Mouse (Mus musculus) kidney, embryonic 16.5 days (tissue): ENCODE results near the gene Mtfr1l. TPM values are rescaled to one million over a fixed set of nuclear protein-coding genes. Genes with fewer than 3 reads are reported as not detected.
A peak's percentile ranks its signal among the peaks of the same experiment; 100 is the strongest.

ENCODE experiments used
- ATAC-seq: fragments of 200-750 bp; cut with Nextera tagmentation; 2 replicates; pipeline ENCODE4 v1.8.0; 2017; ENCODE audit warnings: moderate TSS enrichment; ENCODE audit not compliant: low FRiP score, low TSS enrichment
- H3K27ac ChIP-seq: fragments of 300-500 bp; sonication (generic); 2 replicates; pipeline ENCODE4 v1.5.1; 2014; ENCODE audit warnings: low read length
- H3K27me3 ChIP-seq: fragments of 300-500 bp; sonication (generic); 2 replicates; pipeline ENCODE4 v1.6.1; 2014; ENCODE audit warnings: low read length, control low read depth, mixed read lengths; ENCODE audit not compliant: insufficient read depth
- H3K36me3 ChIP-seq: fragments of 300-500 bp; sonication (generic); 2 replicates; pipeline ENCODE4 v1.6.1; 2014; ENCODE audit warnings: low read length, control low read depth, mixed read lengths; ENCODE audit not compliant: insufficient read depth
- H3K4me1 ChIP-seq: fragments of 300-500 bp; sonication (generic); 2 replicates; pipeline ENCODE4 v1.6.1; 2014; ENCODE audit warnings: low read length, control low read depth, mixed read lengths; ENCODE audit not compliant: insufficient read depth
- H3K4me2 ChIP-seq: fragments of 300-500 bp; sonication (generic); replicated peaks from 2 replicates; pipeline ENCODE4 v1.6.1; 2014; ENCODE audit warnings: low read depth, low read length
- H3K4me3 ChIP-seq: fragments of 300-500 bp; sonication (generic); 2 replicates; pipeline ENCODE4 v1.5.1; 2014; ENCODE audit warnings: mild to moderate bottlenecking, low read length
- H3K9ac ChIP-seq: fragments of 300-500 bp; sonication (generic); replicated peaks from 2 replicates; pipeline ENCODE4 v1.6.1; 2014; ENCODE audit warnings: low read length
- H3K9me3 ChIP-seq: fragments of 300-500 bp; sonication (generic); 2 replicates; pipeline ENCODE4 v1.6.1; 2016; ENCODE audit warnings: low read length, control low read depth
- WGBS: fragments of 180-500 bp; shearing (Covaris S2); extraction: QIAGEN DNeasy Blood & Tissue Kit; methylation state at CpG from one replicate; pipeline ENCODE4 v1.1.7; 2014; 5-methylcytosine and 5-hydroxymethylcytosine counted together
- polyA plus RNA-seq: library from polyadenylated mRNA; unstranded; fragments of >200 nt; fragmentation: Nextera tagmentation; extraction: Ambion mirVana; gene quantifications from 2 replicates; pipeline ENCODE4 v1.2.1, GENCODE M21; 2015

The Mtfr1l gene
- polyA plus RNA-seq, 1 experiment from 2014 or later: 127 TPM

DNA sequence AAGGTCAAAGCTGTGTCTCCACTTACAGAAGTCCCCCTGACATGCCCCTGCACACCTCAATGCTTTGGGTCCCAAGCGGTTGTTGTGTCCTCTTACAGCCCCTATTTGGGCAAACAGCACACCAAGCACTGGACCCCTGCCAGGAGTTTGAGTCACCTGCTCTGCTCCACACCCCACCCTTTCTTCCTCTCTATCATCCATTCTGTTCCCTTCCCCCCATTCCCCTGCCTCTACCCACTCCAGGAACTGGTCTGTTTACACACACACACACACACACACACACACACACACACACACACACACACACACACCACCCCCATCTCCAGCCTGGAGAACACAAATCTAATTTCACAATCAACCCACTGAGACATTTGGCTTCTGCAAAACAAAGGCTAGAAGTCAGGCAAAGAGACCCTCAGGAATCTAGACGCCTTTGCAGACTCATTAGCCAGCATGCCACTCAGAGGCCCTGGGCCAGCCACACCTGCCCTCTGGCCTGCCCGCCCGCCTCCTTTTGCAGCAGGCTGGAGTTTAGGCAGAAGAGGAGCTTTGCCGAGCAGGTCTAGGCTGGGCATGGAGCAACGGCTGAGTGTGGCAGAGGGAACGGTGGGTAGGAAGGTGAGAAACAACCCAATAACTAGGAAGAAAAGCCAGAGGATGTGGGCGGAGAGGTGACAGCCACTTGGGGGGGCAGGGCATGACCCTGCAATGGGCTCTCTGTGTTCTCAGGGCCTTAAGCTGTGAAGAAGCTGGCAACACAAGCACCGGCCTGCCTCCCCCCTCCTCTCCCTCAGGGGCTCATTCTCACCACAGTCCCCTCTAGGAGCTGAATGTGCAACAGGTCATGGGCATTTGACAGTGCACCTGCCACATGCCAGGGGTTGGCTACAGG, 11.9 kb upstream of the Mtfr1l start:
- H3K9me3 ChIP-seq: peaks cover 10% of the 10 kb centered on the region; the same call in 1 of the 2 replicates
- no peak overlapping the region for H3K9ac ChIP-seq
- WGBS: 52% methylated on average over 9 of the region's 9 CpGs
- no peaks in the 10 kb centered on the region for H3K27me3 ChIP-seq
- H3K36me3 ChIP-seq: peaks cover 47% of the 10 kb centered on the region
- H3K4me3 ChIP-seq: no peak overlapping the region
- 0 out of 2 replicates have a peak overlapping the region, but pooled peaks have one; percentile 6 for H3K27ac ChIP-seq
- no peak overlapping the region for H3K4me2 ChIP-seq
- peaks cover 23% of the 10 kb centered on the region for H3K4me1 ChIP-seq
- ATAC-seq: no peak

DNA sequence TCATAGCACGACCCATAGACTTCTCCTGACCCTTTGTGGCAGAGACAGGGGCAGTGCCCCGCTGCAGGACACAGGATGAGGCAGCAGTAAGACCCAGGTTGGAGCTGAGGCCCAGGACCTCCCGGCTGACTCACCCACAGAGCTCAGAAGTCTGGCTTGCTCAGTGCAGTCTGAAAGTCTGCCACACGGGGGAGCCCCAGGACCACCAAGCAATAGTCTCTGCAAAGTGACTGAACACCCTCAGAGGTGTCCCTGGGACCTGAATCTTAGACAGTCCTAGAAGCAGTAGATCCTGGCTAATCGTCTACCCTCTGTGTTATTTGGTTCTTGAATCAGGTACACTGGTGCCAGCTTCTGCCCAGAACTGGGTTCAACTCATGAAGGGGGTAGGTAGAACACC, 8.1 kb upstream of the Mtfr1l start:
- ATAC-seq: peak; percentile 65
- 4% methylated on average over 5 of the region's 5 CpGs for WGBS
- Histone ChIP-seq H3K4me3 (no peak overlapping the region), H3K27me3 (no peaks in the 10 kb centered on the region), H3K4me2 (no peak overlapping the region), H3K4me1 (peaks cover 13% of the 10 kb centered on the region), H3K36me3 (peaks cover 60% of the 10 kb centered on the region), H3K27ac (no peak overlapping the region), H3K9ac (no peak overlapping the region), H3K9me3 (no peaks in the 10 kb centered on the region)

DNA sequence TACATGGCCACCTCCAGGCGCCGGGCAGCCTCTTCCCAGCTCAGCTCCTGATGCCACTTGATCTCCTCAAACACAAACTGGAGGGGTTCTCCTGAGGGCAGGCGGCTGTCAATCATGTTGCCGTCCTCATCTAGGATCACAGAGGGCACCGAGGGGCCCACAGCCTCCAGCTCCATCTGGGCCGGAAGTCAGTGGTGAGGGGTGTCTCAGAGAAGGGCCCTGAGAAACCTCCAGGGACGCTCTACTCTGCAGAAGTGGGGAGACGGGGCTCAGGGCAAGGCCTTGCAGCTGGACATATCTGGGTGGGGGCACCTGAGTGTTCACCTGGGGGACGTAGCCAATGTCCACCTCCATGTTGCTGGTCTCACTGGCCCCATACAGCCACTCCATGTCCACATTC, 7.5 kb upstream of the Mtfr1l start:
- no peak for ATAC-seq
- no peak overlapping the region for H3K27ac ChIP-seq
- no peaks in the 10 kb centered on the region for H3K9me3 ChIP-seq
- no peak overlapping the region for H3K9ac ChIP-seq
- H3K4me1 ChIP-seq: peaks cover 8% of the 10 kb centered on the region
- H3K4me2 ChIP-seq: no peak overlapping the region
- 92% methylated on average over 9 of the region's 9 CpGs for WGBS
- no peak overlapping the region for H3K4me3 ChIP-seq
- peaks cover 55% of the 10 kb centered on the region for H3K36me3 ChIP-seq
- H3K27me3 ChIP-seq: no peaks in the 10 kb centered on the region

DNA sequence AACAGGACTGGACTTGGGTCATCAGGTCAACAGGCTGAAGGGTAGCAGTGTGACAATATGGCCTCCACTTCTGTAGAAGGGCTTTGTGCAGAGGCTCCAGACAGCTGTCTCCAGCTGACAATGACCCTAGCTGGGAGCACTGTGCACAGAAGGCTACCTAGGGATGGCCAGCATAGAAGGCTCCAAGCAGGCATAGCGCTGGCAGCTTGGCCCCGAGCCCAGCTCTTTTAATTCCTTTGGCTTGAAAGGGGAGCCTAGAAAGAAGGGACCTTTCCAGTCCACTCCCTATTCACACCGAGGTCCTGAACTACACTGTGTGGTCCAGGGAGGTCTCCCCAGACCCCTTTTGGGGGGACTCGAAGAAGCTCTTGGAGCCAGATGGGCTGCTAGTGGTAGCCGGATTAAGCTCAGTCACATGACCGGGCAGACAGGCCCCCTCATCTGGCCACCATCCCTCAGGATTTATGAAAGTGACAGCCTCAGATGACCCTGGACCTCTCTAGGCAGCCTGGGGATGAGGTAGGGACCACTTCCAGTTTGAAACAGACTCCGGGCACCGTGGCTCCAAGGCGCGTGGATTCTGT, 3.9 kb upstream of the Mtfr1l start:
- peaks cover 7% of the 10 kb centered on the region for H3K4me1 ChIP-seq
- no peak for ATAC-seq
- WGBS: 89% methylated on average over 10 of the region's 10 CpGs
- H3K27me3 ChIP-seq: no peaks in the 10 kb centered on the region
- no peak overlapping the region for H3K9ac ChIP-seq
- H3K27ac ChIP-seq: no peak overlapping the region
- H3K9me3 ChIP-seq: no peaks in the 10 kb centered on the region
- peaks cover 41% of the 10 kb centered on the region for H3K36me3 ChIP-seq
- H3K4me2 ChIP-seq: no peak overlapping the region
- H3K4me3 ChIP-seq: no peak overlapping the region

DNA sequence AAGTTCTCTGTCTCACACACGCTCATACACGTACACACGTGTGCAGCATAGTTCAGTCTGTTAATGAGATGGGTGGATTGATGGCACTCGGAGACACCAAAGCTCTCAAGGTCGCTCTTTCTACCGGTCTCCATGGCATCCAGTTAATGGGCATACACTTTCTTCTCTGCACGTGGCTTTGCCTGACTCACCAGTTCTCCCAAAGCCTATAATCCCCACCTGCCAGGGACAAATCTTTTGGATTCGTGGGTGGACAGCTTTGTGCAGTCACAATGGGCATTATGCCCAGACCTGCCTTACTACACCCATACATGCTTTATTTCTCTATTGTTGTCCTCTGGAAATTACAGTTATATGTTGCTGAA, 582 bp upstream of the Mtfr1l start:
- 6% methylated on average over 8 of the region's 8 CpGs for WGBS
- Histone ChIP-seq H3K27me3 (no peaks in the 10 kb centered on the region), H3K4me2 (peak overlapping the region; percentile 98), H3K27ac (peak overlapping the region; percentile 45), H3K9me3 (no peaks in the 10 kb centered on the region), H3K36me3 (peaks cover 21% of the 10 kb centered on the region), H3K4me1 (peaks cover 15% of the 10 kb centered on the region), H3K4me3 (peak overlapping the region; percentile 92), H3K9ac (peak overlapping the region; percentile 58)
- ATAC-seq: 0 out of 2 replicates have a peak, but pooled peaks have one; percentile 0

DNA sequence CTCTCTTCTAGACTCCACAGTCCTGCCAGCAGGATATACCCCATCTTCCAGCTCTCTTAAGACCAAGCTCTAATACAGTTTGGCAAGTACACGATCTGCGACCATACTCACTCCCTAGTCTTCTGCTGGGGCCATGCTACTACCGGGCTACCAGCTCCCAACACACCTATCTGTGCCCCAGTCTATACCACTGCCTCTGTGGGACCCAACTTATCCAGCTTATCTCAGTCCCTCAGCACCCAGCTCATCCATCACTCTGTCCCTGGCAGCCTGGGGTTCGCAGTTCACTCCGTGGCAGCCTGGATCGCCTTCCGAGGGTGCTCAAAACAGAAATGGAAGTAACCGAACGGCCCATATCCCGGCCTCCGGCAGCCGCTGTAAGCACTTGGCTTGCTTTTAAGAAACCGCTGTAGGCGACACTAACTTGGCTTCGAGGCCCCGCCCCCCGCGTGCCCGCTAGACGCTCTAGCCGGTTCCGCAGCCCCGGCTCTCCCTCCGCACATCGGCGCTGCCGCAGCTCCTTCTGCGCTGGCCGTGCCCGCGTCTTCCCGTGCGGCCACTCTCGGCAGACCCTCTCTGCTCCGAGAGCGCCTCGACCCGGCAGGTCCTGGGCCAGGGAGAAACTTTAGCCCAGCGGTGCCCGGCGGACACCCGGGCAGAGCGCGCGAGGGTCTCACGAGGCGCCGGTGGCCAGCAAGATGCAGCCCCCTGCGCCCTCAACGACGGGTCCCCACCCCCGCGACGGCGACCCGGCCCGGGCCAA, 882 bp downstream of the Mtfr1l start:
- Histone ChIP-seq H3K4me2 (peak overlapping the region; percentile 98), H3K36me3 (peaks cover 18% of the 10 kb centered on the region; the same call in 1 of the 2 replicates), H3K27me3 (no peaks in the 10 kb centered on the region), H3K9me3 (no peaks in the 10 kb centered on the region), H3K4me1 (peaks cover 15% of the 10 kb centered on the region), H3K27ac (peak overlapping the region; percentile 92), H3K4me3 (peak overlapping the region; percentile 92), H3K9ac (peak overlapping the region; percentile 88)
- under 1% methylated on average over 56 of the region's 57 CpGs for WGBS
- peak; percentile 2; the same call in 1 of the 2 replicates for ATAC-seq

DNA sequence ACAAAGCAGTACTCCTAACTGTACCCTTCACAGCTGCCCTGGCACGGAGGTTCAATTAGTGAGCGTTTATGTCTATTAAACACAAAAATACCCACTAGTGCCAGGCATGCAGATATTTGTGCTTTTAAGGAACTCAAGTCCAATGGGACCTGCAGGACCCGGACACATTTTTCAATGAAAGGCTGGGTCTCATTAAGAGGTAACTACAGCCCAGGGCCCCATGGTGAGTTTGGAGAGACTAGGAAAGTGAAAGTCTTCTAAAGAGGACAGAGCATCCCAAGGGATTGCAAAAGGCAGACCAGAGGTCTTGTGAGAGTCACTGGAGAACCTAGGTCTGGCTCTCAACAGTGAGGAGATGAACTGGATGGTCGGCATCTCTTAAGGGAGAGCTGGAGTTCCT, 1.8 kb downstream of the Mtfr1l start:
- WGBS: 76% methylated on average over 4 of the region's 4 CpGs
- Histone ChIP-seq H3K9me3 (no peaks in the 10 kb centered on the region), H3K4me3 (peak overlapping the region; percentile 92; the same call in 1 of the 2 replicates), H3K9ac (peak overlapping the region; percentile 88), H3K36me3 (peaks cover 19% of the 10 kb centered on the region), H3K27ac (no peak overlapping the region), H3K4me1 (peaks cover 15% of the 10 kb centered on the region), H3K27me3 (no peaks in the 10 kb centered on the region), H3K4me2 (peak overlapping the region; percentile 98)
- no peak for ATAC-seq

DNA sequence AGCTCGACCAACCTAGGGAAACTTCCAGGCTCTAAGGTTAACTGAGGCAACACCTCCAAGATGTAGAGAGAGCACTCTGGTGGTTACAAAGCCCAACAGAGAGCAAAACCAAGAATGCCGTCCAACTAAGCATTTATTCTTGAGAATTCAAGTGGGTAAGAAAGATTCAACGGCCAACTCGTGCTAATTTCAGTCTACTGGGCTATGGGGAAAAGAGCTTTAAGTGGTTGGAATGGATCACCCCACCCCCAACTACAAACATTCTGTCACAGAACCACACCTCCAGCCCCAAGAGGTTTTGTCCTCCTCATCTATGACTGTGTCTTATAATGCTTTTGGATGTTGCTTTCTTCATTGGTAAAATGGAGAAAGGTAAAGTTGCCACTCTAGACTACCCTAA, 2.3 kb downstream of the Mtfr1l start:
- no peak for ATAC-seq
- Histone ChIP-seq H3K4me1 (peaks cover 15% of the 10 kb centered on the region), H3K4me2 (no peak overlapping the region), H3K27me3 (no peaks in the 10 kb centered on the region), H3K9me3 (no peaks in the 10 kb centered on the region), H3K27ac (no peak overlapping the region), H3K36me3 (peaks cover 23% of the 10 kb centered on the region), H3K9ac (no peak overlapping the region), H3K4me3 (no peak overlapping the region)
- 89% methylated on average over 4 of the region's 4 CpGs for WGBS

DNA sequence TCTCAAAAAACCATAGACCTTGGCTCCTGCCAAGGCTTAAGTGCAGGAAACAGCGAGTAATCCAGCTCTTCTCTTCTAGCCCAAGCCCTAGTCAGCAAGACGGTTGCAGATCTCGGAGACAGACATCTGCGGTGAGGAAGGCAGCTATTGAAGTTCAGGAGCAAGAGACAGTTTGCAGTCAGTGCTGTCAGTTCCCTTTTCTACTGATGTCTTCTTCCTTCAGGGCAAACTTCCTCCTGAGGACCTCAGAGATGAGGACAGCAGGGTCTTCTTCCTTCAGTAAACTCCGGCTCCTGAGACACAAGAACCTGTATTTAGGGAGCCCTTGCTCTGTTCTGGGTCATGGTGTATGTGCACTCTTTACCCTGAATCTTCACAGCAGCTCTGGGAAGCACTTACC, 9.0 kb downstream of the Mtfr1l start:
- no peak overlapping the region for H3K4me3 ChIP-seq
- no peaks in the 10 kb centered on the region for H3K9me3 ChIP-seq
- WGBS: 81% methylated on average over 5 of the region's 5 CpGs
- no peak overlapping the region for H3K9ac ChIP-seq
- no peak for ATAC-seq
- no peaks in the 10 kb centered on the region for H3K27me3 ChIP-seq
- H3K36me3 ChIP-seq: peaks cover 38% of the 10 kb centered on the region
- H3K4me2 ChIP-seq: no peak overlapping the region
- no peak overlapping the region for H3K27ac ChIP-seq
- no peaks in the 10 kb centered on the region for H3K4me1 ChIP-seq
